Mouse (Mus musculus) cerebellum, postnatal 10 days (tissue): Measurements from ENCODE around the gene Auts2.

Source experiments
- DNase-seq, 2 experiments: peaks; one replicate each; pipeline ENCODE4 v3.0.0; 2021; ENCODE audit warnings: mixed read lengths in 2 of 2

The Auts2 gene

DNA sequence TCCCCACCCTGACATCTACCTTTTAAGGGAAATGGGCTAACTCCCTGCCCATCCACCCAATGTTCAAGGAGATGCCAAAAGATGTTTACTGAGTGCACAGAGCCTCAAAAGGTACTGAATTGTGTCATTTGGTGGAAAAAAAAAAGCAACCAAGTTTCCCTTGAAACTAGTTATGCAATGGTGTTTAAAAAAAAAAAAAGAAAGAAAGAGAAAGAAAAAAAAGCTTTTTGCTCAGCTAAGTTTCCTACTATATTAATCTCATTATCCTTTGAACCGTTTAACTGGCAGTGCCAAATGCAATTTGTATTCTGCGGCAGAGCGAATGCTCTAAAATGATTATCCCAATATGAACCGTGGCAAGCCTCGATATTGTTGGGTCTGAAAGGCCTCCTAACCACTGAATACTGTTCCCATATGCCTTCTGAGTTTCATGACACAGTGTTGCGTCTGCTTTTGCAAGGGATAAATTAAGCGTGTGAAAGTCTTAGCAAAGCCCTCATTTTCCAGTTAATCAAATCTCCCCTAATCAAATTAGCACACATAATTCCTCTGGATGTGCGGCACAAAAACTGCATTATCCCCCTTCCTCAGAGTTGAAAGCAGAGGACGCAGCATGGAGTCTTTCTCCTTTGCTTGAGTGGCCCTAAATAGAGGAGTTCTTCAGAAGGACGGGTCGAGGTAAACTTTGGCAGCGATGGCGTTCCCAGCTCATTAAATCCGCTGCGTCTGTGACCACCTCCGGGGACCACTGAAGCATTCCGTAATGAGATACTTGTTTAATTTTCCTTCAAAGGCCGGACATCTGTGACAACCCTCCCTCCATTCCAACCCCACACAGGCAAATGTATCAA, 897.6 kb downstream of the Auts2 start:
- DNase-seq = peak; percentile 77 to 90

DNA sequence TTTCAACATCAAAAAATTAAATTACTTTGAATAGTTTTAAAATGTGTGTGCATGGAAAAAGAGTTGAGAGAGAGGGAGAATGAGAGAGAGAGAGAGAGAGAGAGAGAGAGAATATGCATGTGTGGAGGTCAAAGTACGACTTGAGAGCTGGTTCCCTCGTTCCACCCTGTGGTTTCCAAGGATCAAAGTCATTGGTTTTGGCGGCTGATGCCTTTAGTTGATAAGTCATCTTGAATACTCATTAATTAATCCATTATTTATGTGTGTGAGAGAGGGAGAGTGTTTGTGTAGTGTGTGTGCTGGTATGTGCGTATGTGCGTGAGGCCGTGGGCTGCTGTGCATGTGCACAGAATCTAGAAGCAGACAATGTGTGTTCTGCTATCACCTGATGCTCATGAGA, 898.8 kb downstream of the Auts2 start:
- no peak for DNase-seq

DNA sequence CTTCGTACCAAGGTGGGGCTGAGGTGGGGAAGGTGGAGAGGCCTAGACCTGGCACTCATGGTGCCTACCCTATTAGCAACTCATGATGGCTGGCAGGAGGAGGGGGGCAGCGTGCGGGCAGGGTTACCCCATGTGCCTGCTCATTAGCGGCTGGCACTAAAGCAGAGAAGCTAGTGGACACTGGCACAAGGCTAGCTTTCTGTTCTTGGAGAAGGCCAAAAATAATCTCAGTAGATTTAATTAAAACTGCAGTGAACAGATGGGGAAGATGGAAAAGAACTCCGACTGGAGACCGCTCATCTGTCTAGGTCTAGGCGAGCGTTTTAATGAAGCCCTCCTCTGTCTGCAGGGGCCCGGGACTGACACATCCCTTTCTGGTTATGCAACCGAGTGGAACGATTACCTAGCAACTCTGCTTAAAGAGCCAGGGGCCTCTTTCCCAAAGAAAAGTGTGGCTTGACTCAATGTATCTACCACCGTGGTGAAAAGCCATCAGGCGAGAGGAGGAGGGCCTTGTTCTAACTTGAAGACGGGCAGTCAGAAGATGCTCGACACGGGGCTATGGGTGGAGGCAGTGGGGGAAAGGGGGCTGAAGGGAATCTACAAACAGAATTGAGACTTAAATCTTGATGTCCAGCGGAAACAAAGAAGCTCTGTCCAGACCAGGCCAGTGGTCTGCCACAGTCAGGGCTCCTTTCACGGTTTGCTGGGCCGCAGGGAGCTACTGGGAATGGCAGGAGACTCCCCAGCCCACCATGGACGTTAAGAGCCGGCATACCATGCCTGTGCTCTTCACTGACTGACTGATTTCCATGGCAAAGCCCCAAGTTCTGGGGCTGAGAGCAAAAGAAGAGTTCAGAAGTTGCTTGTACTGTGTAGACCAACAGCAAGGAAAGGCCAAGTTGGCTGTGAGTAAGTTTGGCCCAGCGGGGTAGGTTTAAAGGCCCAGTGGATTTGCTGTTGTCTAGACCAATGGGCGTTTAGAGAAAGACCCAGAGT, 899.7 kb downstream of the Auts2 start:
- DNase-seq = peak; percentile 71 to 85

DNA sequence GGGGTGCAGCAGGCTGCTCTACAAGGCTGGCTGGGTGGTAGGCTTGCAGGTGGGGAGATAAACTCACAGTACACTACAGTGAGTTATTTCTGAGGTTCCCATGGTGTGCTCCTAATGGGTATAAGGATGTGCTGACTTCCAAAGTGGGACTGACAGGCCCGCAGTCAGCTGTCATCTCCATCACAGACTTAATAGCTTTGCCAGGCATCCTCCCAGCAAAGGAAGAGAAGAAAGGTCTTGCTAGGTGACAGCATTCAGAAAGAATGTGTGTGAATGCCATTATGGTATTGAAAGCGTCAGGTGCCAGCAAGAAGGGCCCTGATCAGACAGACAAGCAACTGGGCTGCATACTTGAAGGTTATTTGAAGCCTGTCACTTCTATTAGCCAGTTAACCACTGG, 900.4 kb downstream of the Auts2 start:
- DNase-seq = no peak

DNA sequence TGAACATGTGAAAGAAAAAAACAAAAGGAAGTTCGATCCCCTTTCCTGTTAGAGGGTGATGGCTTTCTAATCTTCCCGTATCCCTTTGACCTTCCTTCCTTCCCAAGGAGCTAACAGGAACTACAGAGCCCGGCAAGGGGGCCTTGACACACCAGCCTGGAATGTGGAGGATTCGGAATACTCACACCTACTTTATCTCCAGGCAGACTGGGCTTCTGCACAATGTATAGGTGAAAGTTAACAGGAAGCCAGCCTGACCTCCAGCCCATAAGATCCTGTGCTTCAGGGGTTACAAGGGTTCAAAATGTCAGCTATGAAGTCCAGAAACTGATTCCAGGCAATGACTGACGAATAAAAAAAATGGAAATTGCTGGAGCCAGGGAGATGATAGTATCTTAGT, 906.7 kb downstream of the Auts2 start:
- no peak for DNase-seq

DNA sequence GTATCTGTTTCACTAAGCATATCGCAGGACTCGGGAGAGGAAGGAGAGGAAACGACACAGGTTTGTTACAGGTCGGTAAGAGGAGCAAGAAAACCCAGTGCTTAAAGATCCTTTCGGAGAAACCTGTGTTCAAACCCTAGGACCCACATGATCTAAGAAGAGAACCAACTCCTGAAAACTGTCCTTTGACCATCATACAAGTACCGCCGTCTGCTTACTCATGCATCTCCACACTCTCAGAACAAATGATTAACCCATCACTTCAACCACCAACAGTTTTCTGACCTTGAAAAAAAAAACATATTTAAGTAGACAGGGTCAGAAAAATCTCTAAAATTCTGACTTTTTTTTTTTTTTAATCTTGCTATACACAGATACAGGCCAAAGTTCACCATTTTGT, 908.4 kb downstream of the Auts2 start:
- no peak for DNase-seq

DNA sequence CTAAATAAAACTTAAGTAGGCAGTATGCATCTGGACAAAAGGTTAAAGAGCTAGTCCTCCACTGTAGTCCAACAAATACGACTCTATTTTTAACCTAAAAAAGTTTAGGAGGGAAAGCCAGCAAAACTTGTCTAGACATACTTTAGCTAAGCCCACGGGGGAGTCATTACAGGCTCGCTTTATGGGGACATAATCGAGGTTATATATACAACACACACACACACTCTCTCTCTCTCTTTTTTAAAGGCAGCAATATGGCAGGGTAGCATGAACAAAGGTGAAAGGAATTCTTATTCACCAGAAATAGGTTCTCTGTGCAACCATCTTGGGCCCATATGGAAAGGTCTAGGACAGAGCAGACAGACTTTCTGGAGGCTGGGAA, 911.2 kb downstream of the Auts2 start:
- DNase-seq = no peak

DNA sequence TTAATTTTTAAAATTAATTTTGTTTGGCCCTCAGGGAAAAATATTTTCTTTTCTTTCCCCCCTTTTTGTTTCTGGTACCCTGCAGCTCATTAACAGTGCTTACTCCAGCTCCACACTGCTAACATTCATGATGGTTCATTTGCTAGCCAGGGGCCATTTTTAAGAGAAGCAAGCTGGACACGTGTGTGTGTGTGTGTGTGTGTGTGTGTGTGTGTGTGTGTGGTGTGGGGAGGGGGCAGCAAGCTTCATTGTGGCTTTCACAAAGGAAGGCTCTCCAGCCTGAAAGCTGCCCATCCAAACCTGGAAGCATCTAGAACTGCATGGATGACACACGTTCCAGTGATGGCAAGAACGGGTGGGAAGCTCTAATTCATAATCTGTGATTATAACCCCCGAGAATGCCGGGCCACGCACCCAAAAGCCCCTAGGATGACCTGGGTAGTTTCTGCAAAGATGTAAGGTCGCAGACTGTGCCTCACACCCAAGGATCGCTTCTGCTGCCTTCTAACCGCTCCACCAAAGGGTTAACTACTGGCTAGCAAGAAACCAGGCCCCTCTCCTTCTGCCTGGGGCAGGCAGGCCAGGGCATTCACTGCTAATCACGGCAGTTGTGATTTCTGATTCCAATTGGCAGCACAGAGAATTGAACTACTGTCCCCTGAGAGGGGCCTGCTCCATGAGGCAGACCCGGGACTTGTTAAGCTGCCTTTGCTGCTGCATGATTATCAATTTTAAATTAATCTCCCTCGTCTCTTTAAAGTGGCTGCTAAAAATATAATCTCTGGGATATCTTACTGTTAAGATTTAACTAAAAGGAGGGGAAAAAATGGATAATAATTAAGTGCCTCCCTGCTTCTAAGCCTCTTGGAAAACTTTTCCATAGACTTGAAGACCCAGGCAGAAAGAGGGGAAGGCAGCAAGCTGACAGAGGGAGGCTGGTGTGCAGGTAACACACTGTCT, 911.8 kb downstream of the Auts2 start:
- DNase-seq = peak in 1 of 2 experiments; percentile 59

DNA sequence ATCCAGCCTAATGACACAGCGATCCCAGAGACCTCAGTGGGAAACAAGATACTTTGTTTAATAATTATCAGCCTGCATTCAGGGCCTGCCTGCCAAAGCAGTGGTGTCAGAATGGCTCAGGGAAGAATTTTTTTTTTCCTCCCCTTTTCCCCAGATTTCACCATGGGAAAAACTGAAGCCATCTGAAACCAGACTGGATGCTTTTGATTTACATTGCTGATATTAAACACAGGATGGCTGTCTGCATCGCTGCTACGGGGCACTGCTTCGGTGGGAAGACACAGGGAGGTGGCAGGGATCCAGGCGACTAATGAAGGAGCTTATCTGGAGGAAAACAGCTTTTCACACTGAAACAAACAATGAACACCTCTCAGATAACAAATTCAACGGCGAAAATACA, 912.6 kb downstream of the Auts2 start:
- DNase-seq = peak; percentile 84 to 89

DNA sequence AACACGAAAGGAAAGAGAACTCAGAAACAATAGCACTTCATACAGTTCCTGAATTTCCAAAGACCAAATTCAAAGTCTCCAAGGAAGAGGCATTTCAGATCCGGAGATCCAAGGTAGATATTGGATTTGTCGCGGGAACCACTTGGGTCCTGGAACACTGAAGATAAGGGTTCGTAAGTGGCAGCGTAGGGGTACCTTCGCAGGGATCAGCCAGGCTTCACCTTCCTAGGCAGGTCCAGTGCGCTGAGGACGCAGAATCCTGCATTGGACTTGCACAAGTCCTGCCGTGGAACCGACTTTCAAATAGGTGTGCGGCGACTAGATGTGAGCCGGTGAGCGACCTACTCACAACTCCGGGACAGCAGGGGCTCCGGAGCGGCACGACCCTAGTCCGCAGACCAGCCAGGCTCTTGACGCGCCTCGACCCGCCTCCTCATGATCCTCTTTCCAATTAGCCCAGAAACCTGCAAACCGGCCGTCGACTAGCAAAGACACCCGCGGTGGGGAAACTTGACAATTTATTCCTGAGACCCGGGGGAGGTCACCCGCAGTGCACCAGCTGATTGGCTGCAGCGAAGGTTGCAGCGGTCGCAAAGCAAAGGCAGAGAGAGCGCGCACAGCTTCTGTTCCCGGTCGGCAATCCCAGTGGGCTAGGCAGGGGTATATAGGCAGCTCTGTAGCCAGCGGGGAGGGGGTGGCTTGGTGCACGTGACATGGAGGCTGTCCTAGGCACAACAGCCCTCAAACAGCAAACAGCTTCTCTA, 926.8 kb downstream of the Auts2 start:
- DNase-seq = peak; percentile 27 to 42

DNA sequence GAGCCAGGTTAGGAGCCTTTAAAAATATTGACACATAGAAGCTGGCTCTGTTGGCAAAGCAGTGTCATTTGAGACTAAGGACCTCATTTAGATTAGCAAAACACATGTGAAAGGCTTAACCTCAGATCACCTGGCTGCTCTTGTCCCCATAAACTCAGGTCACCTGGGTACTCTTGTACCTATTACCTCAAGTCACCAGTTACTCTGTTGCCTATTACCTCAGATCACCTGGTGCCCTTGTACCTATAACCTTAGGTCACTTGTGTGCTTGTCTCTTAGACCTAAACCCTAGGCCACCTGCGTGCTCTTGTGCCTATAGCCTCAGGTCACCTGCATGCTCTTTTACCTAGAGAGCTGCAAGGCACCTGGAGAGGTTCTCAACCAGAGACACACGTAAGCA, 928.9 kb downstream of the Auts2 start:
- no peak for DNase-seq

DNA sequence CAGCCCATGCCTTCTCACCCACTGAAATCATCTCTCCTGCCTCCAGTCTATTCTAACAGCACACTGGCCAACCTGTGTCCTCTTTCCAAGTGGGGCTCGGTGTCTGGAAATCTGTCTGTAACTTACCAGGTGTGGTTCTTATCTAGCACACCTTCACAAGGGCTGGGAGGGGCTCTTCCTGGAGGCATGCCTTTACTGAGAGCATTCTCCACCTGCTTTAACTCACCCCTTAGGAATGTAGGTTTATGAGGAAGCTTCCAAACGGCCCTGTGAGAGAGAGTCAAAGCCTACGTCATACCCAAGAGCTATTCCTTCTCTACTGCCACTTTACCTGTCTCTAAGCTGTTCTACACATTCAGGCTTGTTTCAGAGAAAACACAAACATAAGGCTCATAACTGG, 929.8 kb downstream of the Auts2 start:
- DNase-seq = no peak

DNA sequence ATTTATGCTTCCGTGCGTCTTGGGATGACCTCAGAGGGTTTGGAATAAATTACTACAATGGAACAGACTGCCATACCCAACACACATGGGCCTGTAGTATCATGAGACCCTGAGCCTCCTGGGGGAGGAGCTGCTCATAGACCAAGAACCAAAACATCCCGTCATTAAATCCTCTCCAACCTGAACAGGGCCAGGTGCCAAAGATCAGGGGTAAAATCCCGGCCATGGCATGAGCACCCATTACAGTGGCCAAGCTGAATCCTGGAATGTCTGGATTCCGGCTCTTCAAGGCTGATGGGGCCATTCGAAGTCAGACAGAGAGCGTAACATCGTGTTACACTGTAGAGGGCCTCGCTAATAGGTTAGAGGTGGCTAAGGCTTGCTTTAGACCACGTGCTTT, 932.4 kb downstream of the Auts2 start:
- DNase-seq = no peak

DNA sequence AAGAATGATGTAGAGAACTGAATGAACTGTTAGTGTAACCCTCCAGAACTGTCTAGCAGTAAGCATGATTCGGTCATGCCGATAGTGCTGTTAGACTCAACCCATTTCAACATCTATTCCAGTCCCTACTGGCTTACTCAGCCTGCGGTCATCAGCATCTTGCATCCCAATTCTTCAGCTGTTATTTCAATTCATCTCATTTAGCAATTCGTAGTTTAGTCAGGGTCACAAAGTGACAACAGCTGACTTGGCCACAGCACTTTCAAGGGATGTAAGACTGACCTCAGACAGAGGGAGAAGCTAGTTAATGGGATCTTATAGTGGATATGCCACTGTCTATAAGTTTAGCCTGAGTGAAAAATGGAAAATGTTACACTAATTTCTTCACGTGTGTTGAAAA, 936.4 kb downstream of the Auts2 start:
- DNase-seq = no peak

DNA sequence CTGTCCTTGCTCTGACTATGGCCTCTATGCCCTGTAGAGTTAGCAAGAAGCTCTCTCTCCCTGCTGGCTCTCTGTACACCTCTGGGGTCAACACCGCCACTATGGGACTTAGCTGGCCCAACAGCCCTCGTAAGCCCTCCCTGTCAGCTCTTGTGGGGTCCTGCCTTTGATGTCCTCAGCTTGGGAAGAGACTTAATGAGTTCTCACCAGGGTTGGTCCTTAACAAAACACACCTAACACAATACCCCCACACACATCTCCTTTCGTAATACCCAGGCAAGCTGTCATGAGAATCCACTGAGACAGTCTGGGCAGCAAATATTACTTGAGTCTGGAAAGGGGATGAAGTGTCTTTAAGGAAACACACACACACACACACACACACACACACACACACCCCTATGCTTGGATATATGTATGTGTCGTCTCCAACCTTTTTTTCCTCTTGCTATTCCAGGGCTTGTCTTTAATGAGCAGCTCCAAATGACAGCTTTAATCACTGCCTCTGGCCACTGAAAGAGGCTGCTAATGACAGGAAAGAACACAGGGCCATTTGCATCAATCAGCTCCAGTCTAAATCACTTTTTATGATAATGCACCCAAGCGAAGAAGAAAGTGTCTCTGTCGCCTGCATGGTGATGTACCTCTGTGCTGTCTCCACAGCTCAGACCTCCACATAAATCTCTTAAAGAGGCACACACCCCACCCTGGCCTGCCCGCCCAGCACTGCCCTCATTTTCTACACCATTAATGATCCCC, 941.0 kb downstream of the Auts2 start:
- DNase-seq = no peak

DNA sequence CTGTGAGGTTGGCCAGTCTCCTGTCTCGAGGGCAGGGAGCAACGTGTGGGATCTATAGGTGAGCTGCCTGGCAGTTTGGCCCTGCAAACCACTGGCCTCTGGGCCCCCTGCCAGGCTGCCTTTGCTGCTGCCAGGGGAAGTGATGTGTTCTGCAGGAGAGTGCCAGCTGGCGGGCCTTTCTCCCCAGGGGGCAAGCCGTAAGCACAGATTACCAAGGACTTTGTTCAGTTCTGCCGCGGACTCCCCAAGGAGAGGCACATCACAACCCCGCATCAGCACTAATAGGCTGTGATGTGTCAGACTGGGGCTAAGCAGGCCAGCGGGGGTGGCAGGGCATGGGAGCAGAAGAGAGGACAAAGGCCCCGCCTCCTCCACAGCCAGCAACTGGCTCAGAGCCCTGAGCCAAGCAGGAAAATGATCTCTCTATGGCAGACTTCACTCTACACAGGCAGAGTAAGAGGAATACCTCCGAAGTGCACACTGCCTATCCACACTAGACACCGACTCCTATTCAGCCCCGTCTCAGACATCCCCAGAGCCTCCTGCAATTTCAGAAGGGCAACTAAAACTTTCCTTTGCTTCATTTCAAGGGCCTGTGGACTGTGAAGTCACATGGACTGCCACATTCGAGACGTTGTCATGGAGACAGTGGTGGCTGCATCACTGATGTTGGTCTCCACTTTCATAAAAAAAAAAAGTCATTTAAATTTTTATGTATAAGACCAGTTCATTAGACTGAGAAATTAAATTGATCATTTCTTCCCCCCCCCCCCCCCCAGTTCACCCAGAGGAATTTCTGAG, 942.6 kb downstream of the Auts2 start:
- peak; percentile 88 to 94 for DNase-seq

DNA sequence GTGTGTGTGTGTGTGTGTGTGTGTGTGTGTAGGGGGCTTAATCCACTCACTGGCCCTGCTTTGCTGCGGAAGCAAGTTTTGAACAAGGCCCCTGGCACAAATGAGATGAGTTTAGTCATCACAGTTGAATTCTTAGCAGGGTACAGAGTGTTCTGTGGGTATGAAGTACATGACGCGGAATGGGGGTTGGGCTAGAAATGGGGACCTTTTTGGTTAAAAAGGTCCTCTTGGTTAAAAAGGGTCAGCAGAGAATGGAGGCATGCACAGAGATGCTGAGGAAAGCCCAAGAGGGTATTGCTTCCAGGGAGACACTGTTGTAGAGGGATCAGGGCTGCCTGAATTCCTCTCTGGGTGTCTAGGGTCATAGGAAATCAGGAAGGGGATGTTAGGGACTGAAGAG, 945.6 kb downstream of the Auts2 start:
- DNase-seq = no peak

DNA sequence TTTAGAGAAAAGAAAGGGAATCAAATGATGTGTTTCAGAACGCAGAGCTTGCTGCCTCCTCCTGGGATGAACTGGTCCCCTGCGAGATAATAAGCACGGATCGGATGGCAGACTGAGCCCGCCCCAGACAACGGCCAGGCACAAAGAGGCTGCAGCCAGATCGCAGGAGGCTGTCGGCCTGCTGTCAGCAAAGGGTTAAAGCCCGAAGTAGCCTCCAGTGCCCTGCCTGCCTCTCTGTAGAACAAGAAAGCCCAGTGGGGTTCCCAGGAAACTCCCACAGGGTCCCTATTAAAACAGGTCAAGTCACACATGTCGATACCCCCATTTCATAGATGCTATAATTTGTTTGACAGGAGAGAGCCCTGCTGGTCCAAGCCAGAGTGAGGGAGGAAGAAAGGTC, 946.6 kb downstream of the Auts2 start:
- DNase-seq = no peak

DNA sequence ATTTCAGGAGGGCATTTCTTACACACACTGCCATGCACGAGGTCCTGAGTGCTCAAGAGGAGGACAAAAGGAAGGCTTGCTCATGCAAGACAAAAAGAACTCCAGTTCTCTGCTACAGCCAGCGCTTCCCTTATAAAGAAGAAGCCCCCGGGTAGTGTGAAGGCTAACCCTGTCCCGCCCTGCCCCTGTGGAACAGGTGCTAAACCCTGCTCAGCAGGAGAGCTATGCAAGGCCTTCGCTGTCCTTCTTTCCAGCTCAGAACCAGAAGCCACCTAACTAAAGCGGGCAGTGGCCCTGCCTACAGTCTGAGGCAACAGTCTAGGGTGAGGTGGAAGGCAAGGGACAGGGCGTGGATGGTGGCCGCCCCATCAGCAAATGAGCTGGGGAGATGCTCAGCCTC, 947.4 kb downstream of the Auts2 start:
- DNase-seq = no peak

DNA sequence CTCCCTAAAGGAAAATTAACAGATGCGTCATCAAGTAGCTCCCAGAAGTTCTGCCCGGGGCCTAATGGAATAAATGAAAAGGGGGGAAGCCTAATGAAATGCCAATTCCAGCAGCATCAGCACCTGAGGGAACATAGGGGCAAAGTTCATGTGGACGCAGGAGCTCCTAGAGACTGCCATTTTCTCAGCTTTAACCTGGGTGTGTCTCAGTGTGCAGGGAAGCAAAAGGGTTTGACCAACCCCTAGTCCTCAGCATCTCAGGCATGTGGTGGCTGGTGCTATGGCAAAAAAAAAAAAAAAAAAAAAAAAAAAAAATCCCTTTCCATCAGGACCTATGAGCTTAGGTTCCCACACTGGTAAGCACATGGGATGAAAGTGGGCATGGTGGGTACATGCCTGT, 948.5 kb downstream of the Auts2 start:
- DNase-seq = no peak
